Mouse (Mus musculus) megakaryocyte progenitor cell, adult 5-6 weeks (primary cell): ENCODE results near the gene Mesp1. TPM values are rescaled to one million over a fixed set of nuclear protein-coding genes. Genes with fewer than 3 reads are reported as not detected.

Experiments
- ATAC-seq: replicated peaks from 2 replicates; pipeline ENCODE4 v1.8.0; 2016; ENCODE audit warnings: mild to moderate bottlenecking, moderate TSS enrichment, inconsistent platforms; ENCODE audit not compliant: poor library complexity
- total RNA-seq, 2 experiments: library from RNA; stranded (forward) in 1 of 2; stranded (reverse) in 1 of 2; fragments of 157-497, 149-512 nt in 1 of 2; fragments of 200-1000 nt in 1 of 2; gene quantifications; 2 replicates each; pipeline versions ENCODE4 v1.2.3 to v1.2.4; 2015 to 2017

Mesp1 gene
- not detected in 2 replicates for total RNA-seq (2015)
- not detected in 2 replicates for total RNA-seq (2017)

DNA sequence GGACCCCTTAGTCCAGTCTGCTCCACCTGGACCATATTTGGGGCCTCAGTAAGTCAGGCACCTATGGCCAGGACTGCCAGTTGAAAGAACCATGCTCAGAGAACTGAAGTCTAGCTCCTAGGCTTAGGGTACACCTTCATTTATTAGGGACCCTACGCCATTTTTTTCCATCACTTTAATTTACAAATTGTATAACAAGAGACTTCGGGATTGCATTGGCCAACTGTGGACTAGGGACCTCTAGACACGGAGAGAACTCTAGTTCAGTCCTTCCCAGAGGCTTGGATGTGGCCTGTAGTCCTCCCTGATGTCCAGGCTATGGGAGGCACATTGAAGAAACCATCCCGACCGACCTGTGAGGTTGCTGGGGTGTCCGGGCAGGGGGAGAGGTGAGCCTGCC lies at the start of gene Mesp1:
Gene Mesp1, minus strand, starts transcription at position 101 of the 400 bp plus-strand sequence.
- ATAC-seq, result no peak

DNA sequence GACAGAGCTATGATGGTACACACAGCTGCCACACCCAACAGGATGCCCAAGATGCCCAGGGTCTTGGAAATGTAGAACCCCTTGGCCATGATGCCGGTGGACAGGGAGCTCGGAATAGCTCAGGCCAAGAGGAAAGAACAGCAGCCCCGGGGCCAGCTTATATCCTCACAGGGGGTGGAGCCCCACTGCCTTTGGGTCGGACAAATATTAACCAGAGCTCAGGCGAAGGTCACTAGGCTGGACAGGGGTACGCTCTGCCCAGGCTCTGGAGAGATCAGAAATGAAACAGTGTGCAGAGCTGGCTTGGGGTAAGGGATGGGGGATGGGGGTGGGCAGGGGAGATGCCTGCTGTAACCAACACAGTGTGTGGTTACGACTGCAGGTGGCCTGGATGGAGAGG lies 48.6 kb upstream of the Mesp1 start:
- ATAC-seq, result no peak

DNA sequence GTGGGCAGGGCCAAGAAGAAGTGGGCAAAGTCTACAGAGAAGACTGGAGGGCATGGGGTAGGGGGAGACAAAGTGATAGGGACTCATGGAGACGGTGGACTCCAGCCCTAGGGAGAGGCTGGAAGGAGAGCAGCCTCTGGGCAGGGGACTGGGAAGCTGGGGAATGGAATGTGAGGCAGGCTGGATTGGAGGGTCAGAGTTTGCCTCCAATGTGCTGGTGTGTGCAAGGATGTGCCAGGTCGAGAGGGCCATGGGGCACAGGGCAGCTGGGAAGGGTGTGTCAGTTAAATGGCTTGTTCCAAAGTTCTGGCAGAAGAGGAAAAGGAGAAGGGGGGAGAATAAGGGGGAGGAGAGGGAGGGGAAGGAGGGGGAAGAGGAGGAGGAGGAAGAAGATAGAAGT lies 43.7 kb upstream of the Mesp1 start:
- ATAC-seq, result no peak

DNA sequence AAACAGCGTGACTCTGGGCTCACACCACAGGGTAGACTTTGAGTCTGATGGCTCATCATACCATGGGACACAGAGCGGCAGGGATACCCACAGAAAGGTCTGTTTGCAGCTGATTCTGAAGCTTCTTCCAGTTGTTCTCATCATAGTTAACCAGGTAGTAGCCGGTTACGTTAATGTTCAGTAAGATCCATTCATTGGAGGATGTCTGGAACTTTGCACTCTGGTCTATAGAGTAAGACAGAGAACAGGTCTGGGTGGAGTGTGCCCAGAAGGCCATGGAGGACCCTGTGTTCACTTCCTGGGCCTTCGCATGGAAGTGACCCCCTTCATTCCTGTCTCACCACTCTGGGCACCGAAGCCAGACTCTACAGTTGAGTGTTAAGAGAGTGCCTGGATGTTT lies 41.6 kb upstream of the Mesp1 start:
- no peak for ATAC-seq

DNA sequence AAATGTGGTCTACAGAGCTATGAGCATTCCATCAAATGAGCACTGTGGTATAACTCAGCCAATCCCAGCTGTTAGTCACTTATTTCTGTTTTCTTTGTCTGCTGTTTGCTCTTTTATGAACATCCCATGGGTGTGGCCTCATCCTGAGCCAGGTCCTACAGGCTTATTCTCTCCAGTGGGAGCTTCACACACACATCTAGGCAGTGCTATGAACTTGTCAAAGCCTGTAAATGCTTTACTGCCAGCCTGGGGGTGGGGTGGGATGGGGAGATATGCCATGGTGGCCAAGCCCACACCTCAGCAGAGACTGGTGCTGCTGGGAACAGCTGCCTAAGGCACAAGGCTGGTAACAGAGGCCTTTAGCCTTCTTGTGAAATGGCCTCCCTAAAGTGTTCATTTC lies 39.4 kb upstream of the Mesp1 start:
- no peak for ATAC-seq

DNA sequence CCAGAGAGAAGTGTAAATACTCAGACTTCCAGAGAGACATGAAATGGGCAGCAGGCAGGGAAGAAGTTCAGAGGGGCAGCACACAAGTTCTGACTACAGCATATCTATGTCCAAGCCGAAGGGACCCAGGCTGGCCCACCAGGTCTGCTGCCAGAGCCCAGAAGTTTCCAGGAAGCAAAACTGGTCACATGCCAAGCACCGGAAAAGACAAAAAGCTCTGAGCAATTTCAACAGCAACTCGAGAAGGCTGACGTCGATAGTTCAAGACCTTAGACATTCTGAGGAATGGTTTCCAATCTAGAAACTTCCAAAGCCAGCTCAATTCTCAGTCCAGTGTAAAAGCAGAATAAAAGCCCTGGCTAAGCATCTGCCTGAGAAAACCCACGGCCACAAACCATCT lies 38.0 kb upstream of the Mesp1 start:
- no peak for ATAC-seq

DNA sequence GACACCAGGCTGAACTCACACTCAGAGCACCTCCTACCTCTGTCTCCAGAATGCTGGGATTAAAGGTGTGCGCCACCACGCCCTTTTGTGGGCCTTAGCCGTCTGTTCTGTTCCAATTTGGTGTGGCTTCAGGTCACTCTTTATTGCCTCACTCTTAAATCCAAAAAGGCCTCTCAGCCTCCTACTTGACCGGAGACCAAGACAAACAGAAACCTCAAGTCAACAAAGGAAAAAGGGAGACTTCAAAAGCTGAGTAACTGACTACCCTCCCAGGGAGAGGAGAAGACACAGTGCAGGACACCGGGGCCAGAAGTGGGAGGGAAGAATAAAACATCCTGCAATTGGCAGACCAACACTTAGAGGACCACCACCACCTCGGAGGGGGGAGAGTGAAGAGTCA lies 37.6 kb upstream of the Mesp1 start:
- no peak for ATAC-seq

DNA sequence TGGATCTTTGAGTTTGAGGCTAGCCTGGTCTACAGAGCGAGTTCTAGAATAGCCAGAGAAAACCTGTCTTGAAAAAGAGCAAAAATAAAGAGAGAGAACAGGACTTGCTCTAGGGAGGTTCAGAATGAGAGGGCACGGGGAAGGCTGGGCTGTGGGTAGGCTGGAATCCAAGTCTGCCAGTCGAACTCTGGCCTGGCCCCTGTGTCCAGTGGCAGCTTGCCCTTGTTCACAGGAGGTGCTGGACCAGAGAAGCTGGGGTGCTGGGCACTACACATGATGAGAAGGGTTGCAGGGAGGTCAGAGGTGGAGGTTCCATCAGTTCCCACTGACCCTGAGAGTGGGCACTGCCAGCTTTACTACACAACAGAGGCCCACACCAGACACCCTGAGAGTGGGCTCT lies 34.8 kb upstream of the Mesp1 start:
- ATAC-seq, result no peak

DNA sequence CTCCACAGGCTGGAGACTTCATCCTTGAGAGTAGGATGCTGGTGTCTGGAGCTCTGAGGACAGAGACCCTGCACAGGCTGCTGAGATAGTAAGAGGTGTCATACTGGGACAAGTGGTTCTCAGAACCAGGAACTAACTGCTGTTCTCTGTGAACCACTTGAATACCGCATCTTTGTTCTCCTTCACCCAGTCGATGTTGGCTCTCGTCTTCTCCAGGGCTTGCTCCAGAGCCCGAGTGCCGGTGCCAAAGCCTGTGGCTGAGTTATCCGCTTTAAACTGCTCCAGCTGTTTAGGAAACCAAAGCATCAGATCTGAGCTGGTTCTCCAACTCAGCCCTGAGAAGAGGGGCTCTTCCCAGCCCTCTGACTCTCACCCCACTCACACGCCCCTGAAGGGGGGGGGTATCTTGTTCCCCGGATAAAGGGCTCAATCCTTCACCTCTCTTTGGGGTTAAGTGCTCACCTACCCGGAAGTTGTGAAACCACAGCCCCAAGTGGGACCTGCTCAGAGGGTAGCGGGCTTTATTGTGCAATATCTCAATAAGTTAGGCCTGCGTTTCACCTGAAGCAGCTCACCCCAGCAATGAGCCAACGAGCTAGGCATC lies 28.6 kb upstream of the Mesp1 start:
- ATAC-seq, result no peak

DNA sequence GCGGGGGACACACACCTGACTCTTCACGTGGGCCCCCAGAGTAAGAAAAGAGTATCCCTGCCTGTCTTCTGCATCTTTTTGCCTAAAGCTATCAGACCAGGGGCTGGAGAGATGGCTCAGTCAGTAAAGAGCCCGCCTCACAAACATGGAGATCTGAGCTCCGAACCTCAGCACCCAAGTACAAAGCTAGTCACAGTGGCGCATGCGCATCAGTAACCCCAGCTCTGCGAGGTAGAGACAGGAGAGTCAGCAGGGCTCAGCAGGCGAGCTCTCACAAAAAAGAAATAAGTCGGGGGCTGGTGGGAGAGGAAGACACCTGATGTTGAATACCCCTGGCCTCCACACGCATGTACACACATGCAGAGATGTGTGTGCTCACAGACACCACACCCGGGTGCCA lies 26.4 kb upstream of the Mesp1 start:
- no peak for ATAC-seq

DNA sequence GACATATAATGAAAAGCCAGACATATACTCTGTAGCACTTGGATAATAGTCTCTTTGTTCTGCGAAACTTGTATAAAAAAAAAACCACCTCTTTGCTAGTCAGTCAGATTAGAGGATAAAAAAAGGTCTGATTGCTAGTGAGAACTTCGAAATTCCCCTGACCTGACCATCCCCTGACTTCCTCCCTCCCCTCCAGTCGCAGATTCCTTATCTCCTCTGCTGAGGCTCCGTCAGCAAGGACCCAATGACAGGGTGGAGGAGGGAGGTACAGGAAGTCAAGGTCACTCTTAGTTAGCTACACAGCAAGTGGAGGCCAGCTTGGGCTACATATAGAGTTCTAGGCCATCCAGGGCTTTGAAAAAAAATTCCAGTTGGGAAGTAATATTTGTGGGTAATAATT lies 25.9 kb upstream of the Mesp1 start:
- ATAC-seq, result no peak

DNA sequence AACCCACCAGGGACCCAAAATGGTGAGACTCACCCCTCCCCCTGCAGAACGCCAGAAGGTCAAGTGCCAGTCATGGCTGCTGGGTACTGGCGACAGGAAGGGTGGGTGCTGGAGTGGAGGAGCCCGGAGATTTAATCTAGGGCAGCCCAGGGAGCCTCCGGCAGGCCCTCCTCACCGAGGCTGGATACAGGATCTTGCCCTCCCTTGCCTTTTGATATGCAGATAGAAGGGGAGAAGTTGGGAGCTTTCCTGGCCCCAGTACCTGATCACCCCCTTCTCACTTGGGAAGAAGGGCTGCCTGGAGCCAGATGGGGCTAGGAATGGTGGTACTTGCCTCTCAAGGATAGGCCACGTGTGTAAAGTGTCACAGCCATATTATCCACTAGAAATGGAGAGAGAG lies 24.7 kb upstream of the Mesp1 start:
- no peak for ATAC-seq

DNA sequence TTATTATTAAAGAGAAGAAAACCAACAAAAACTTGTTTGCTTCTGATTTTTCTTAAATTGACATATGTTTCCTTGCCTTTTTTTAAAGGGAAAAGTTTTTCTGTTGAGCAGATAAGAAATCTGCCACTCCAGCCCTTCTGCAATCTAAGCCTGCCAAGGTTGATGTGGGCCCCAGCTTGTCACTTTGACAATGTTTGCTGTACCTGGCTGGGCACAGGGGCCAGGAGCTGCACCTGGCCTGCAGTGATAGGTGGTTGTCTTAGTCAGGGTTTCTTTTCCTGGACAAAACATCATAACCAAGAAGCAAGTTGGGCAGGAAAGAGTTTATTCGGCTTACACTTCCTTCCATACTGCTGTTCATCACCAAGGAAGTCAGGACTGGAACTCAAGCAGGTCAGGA lies 19.8 kb upstream of the Mesp1 start:
- no peak for ATAC-seq

DNA sequence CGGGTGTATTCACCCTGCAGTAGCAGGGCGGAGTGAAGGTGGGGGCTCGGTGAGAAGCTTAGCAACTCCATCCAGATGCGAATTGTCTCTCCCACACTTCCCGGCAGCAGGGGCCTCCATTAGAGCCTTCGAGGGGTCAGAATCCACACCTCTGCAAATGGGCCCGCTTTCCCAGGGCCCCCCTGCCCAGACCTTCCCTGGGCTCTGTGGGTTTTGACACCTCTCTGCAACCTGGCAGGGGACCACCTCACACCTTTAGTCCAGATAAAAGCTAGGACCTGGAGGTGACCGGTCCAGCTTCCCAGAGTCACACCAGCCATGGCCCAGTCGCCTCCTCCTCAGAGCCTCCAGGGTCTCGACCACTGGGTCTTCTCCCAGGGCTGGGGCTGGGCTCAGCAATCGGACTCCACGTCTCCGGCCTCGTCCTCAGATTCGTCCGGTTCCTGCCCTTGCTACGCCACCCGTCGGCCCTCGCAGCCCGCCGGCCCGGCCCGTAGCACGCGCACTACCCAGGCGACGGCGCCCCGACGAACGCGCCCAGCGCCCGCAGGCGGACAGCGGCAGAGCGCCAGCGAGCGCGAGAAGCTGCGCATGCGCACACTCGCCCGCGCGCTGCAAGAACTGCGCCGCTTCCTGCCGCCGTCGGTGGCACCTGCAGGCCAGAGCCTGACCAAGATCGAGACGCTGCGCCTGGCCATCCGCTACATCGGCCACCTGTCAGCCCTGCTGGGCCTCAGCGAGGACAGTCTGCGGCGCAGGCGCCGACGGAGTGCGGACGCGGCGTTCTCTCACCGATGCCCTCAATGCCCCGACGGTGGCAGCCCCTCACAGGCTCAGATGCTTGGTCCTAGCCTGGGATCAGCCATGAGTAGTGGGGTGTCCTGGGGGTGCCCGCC lies 17.3 kb upstream of the Mesp1 start, which contains the start of gene Mesp2:
Gene Mesp2, plus strand, starts transcription at position 117 of the 896 bp plus-strand sequence.
- peak; percentile 65 for ATAC-seq

DNA sequence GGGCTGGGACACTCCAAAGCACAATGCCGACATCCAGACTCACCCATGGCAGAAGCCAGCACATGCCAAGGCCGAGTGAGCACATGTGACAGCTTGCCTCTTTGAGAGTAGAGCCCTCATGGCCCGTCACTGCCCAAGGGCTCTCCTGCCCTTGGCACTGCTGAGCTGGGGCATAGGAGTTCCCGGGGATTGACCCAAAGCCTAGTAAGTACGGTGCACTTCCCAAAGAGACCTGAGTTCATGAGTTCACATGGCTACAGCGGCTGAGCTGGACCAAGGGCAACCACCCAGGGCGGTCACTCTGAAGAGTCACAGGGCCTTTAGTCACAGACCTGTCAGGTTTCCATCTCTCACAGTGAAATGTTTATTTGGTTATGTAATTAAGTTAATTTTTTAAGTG lies 15.0 kb upstream of the Mesp1 start:
- no peak for ATAC-seq

DNA sequence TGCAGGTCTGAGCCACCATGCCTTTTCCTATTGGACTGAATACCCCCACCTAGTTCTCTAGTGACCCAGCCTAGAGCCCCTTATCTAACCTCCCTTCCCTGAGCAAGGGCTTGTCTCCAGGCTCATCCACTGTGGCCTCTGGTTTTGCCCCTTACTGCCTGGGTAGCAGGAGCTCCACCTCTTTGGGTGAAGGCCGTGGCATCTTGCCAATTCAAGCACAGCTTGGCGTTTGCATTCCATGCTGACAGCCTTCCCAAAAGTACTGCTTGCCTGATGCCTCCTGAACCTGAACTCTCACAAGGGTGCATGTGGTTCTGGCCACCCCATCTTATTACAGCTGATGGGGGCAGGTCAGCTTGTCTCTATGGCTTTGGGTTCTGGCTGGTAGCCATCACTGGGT lies 10.3 kb upstream of the Mesp1 start:
- ATAC-seq, result no peak

DNA sequence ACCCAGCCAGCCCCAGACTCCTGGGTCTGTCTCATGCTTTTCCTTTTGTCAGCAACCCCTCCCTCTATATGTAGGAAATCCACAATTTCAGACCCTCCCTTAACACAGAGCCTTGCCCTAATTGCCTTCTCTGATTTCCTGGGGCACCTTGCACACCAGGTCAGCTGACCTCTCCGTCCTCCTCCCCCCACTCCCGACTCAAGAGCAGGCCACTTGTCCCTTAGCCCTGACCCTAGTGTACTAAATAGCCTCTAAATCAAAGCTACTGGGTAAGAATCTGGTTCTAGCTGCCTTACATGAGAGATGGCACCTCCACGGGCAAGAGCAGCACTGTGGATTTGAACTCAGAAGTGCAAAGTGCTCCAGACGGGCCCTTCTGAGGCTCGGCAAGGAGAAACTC lies 8.4 kb upstream of the Mesp1 start:
- ATAC-seq, result no peak

DNA sequence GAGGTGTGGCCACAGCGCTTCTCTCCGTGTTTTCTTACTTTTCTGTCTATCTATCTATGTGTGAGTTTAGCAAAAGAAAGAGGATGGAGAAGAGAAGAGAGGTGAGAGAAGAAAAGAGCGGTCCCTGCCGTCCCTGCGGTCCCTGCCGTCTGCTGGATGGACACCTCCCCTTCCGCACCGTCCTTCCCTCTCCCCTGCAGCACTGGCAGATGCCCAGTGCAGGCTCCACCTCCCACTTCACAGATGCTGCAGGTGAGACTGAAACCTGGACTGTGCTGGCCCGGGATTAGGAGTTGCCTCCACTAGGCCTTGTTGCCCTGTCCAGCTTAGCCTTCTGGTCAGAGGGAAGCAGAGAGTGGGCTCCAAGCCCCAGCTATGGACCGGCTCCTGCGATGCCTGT lies 7.8 kb upstream of the Mesp1 start:
- ATAC-seq, result no peak

DNA sequence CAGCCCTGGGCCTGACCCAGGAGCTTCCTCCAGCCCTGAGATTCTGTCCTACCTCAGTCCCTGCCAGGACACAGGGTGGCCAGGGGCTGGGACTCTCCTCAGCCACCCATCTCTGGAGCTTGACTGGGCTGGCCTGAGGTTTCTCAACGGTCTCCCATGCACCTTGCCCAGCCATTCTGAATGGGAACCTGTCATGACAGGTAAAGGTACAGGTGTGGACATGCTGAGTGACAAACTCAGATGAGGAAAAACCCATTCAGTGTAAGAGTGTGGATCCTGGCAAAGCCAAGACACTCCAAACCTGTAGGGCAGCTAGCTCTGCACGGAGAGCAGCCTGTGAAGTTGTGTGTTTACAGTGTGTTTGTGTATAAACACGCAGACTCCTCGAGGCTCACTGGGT lies 6.7 kb upstream of the Mesp1 start:
- no peak for ATAC-seq

DNA sequence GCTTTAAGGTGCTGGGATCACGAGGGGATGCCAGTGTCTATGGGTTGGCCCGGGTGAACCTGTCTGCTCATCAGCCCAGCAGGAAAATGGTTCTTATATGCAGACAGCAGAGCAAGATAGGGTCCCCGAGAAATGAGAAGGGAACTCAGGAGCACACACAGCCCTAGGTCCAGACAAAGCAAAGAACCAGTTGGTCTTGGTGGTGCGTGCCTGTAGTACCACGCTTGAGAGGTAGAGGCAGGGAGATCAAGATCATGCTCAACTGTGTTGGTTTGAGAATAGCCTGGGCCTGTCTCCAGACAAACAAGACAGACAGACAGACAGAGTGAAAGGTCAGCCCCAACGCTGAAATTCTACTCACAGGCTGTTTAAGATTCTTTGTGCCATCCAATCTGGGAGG lies 5.9 kb upstream of the Mesp1 start:
- ATAC-seq, result no peak

DNA sequence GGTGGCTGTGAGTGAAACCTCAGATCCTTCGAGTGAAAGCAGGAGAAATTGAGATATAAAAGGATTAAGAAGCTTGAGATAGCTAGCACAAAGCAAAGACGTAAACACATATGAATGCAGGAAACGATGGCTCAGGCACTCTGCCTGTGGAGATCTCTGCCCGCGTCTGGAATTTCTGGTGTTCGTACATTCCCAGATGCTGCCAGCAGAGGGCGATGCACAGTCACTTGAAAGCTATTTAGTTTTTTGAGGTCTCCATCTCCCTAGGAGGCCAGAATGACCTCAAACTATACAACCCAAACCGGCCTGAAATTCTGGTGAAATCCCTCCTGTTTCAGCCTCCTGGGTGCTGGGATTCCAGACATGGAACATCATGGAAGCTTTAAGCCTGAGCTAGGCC lies 5.5 kb upstream of the Mesp1 start:
- ATAC-seq, result peak; percentile 84

DNA sequence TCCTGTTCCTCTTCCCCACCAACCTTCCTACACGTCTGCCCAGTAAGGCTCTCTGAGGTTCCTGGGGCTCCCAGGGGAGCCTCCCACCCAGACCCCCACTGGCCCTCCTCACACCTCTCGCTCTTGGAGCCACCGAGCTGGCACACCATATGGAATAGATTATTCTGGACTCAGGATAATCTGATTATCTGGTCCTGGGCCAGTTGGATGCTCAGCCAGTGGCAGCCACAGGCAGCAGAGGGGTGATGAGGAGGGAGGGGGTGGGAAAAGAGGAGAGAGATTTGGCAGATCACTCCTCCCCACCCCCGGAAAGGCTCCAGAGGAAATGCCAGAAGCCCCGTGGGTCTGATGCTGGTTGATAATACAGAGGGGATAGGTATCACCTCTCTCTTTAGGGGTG lies 5.0 kb upstream of the Mesp1 start:
- ATAC-seq, result no peak
